Mouse (Mus musculus) MEL (cell line): ENCODE measurements around the gene Ttc6. TPM values are rescaled to one million over a fixed set of nuclear protein-coding genes. Genes with fewer than 3 reads are reported as not detected.

Experiments
- DNase-seq: peaks from one replicate; pipeline ENCODE4 v3.0.0; 2011; ENCODE audit warnings: low read depth, low spot score
- H3K27ac ChIP-seq: 2 replicates; pipeline ENCODE4 v1.5.1; 2012; ENCODE audit warnings: low read depth, mild to moderate bottlenecking, control low read depth, low read length, moderate library complexity; ENCODE audit not compliant: control insufficient read depth
- H3K27me3 ChIP-seq, 2 experiments: fragments of 150-350 bp in 1 of 2; sonication (generic) in 1 of 2; 2 replicates each; pipeline ENCODE4 v1.6.1; 2012; ENCODE audit warnings: low read length in 2 of 2, mild to moderate bottlenecking in 2 of 2, improper control_type of control experiment in 1 of 2, moderate library complexity in 1 of 2; ENCODE audit not compliant: insufficient read depth in 2 of 2, control insufficient read depth in 1 of 2
- H3K36me3 ChIP-seq, 2 experiments: 2 replicates each; pipeline ENCODE4 v1.6.1; 2012 to 2014; ENCODE audit warnings: low read length in 2 of 2, improper control_type of control experiment in 1 of 2, inconsistent platforms in 1 of 2, mild to moderate bottlenecking in 1 of 2; ENCODE audit not compliant: insufficient read depth in 2 of 2, control insufficient read depth in 1 of 2
- H3K4me1 ChIP-seq, 2 experiments: fragments of 150-350 bp in 1 of 2; sonication (generic) in 1 of 2; 2 replicates each; pipeline ENCODE4 v1.6.1; 2012; ENCODE audit warnings: low read length in 2 of 2, improper control_type of control experiment in 1 of 2, mild to moderate bottlenecking in 1 of 2; ENCODE audit not compliant: insufficient read depth in 2 of 2, control insufficient read depth in 1 of 2
- H3K4me3 ChIP-seq, 2 experiments: fragments of 150-350 bp in 1 of 2; sonication (generic) in 1 of 2; 2 replicates each; pipeline ENCODE4 v1.5.1; 2012; ENCODE audit warnings: low read depth in 2 of 2, low read length in 2 of 2, mild to moderate bottlenecking in 2 of 2, moderate library complexity in 2 of 2, control low read depth in 1 of 2, improper control_type of control experiment in 1 of 2; ENCODE audit not compliant: control insufficient read depth in 1 of 2, insufficient read depth in 1 of 2
- H3K79me2 ChIP-seq: 2 replicates; pipeline ENCODE4 v1.6.1; 2012; ENCODE audit warnings: mild to moderate bottlenecking, low read length, moderate library complexity; ENCODE audit not compliant: control insufficient read depth, poor library complexity, insufficient read depth
- H3K9ac ChIP-seq: 2 replicates; pipeline ENCODE4 v1.6.1; 2012; ENCODE audit warnings: low read depth, mild to moderate bottlenecking, control low read depth, low read length, moderate library complexity; ENCODE audit not compliant: control insufficient read depth, poor library complexity, severe bottlenecking
- H3K9me3 ChIP-seq: fragments of 150-350 bp; sonication (generic); replicated peaks from 2 replicates; pipeline ENCODE4 v1.6.1; 2012; ENCODE audit warnings: mild to moderate bottlenecking, low read length, improper control_type of control experiment, moderate library complexity; ENCODE audit not compliant: insufficient read depth
- CTCF ChIP-seq, 3 experiments: IDR thresholded peaks in 2 of 3; conservative IDR thresholded peaks in 1 of 3; 2 replicates each; pipeline ENCODE4 v1.5.1; 2011 to 2012; ENCODE audit warnings: low read length in 3 of 3, low read depth in 2 of 3, mild to moderate bottlenecking in 2 of 3, improper control_type of control experiment in 1 of 3, inconsistent platforms in 1 of 3, mixed read lengths in 1 of 3, moderate library complexity in 1 of 3; ENCODE audit not compliant: control insufficient read depth in 1 of 3, insufficient read depth in 1 of 3, poor library complexity in 1 of 3, severe bottlenecking in 1 of 3
- E2F4 ChIP-seq: IDR thresholded peaks from 2 replicates; pipeline ENCODE4 v1.6.1; 2011; ENCODE audit warnings: low read depth, low read length, improper control_type of control experiment, borderline replicate concordance
- JUND ChIP-seq: IDR thresholded peaks from 2 replicates; pipeline ENCODE4 v1.6.1; 2011; ENCODE audit warnings: low read depth, mild to moderate bottlenecking, improper control_type of control experiment, low read length
- MAFK ChIP-seq: IDR thresholded peaks from 2 replicates; pipeline ENCODE4 v1.6.1; 2011; ENCODE audit warnings: low read depth, mild to moderate bottlenecking, low read length, improper control_type of control experiment, borderline replicate concordance
- MAZ ChIP-seq: IDR thresholded peaks from 2 replicates; pipeline ENCODE4 v1.6.1; 2012; ENCODE audit warnings: low read depth, mild to moderate bottlenecking, inconsistent platforms, low read length, improper control_type of control experiment
- MYC ChIP-seq: IDR thresholded peaks from 2 replicates; pipeline ENCODE4 v1.6.1; 2011; ENCODE audit warnings: low read depth, mild to moderate bottlenecking, low read length, improper control_type of control experiment, moderate library complexity
- RAD21 ChIP-seq: IDR thresholded peaks from 2 replicates; pipeline ENCODE4 v1.6.1; 2011; ENCODE audit warnings: mild to moderate bottlenecking, low read depth, low read length, improper control_type of control experiment
- SMC3 ChIP-seq: IDR thresholded peaks from 2 replicates; pipeline ENCODE4 v1.6.1; 2011; ENCODE audit warnings: low read depth, low read length, improper control_type of control experiment
- TBP ChIP-seq: IDR thresholded peaks from 2 replicates; pipeline ENCODE4 v1.8.0; 2011; ENCODE audit warnings: low read depth, low read length, improper control_type of control experiment
- ZC3H11A ChIP-seq: IDR thresholded peaks from 2 replicates; pipeline ENCODE4 v1.6.1; 2012; ENCODE audit warnings: low read depth, mild to moderate bottlenecking, inconsistent platforms, low read length, improper control_type of control experiment
- polyA plus RNA-seq, 2 experiments: library from polyadenylated mRNA; stranded (reverse) in 1 of 2; unstranded in 1 of 2; fragments of >175 nt in 1 of 2; fragments of >200 nt in 1 of 2; gene quantifications; 2 replicates each; pipeline versions ENCODE4 v1.2.1 to v1.2.4; 2012; ENCODE audit warnings: low replicate concordance in 2 of 2, low read depth in 1 of 2; ENCODE audit not compliant: insufficient read length in 2 of 2, insufficient read depth in 1 of 2, missing spikeins in 1 of 2
- total RNA-seq: library from RNA; depleted of rRNA; stranded (reverse); fragments of 300-350 nt; gene quantifications from 2 replicates; pipeline ENCODE4 v1.2.3, GENCODE M21; 2012; rRNA removed

Gene Ttc6
- total and polyA plus RNA-seq, 3 experiments, result not detected

DNA sequence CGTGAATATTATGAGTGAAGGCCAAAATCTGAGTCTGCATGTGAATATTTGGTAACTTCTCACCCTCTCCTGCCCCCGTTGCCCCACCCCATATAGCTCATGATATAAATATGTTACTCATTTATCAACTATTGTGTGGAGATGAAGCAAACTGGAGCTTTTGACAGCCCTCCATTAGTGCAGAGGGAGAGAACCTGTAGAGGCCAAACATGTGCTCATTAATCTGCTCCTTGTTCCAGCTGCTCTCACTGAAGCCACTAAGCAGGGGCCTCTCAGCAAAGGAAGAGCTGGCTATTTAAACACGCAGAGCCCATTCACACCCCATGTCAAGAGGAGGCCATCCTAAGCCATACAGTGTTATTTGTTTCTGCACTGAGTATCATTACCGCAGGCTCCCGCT is 218.0 kb downstream of the Ttc6 start:
- no peaks in the 10 kb centered on the region; a peak in 1 of 4 replicates for H3K27me3 ChIP-seq
- TF ChIP-seq MAZ, result no peak
- no peak overlapping the region for H3K9ac ChIP-seq
- H3K27ac ChIP-seq, result no peak overlapping the region
- DNase-seq, result no peak
- no peaks in the 10 kb centered on the region for H3K36me3 ChIP-seq
- no peaks in the 10 kb centered on the region for H3K9me3 ChIP-seq
- H3K79me2 ChIP-seq, result no peaks in the 10 kb centered on the region
- no peaks in the 10 kb centered on the region for H3K4me1 ChIP-seq
- no peak overlapping the region for H3K4me3 ChIP-seq

DNA sequence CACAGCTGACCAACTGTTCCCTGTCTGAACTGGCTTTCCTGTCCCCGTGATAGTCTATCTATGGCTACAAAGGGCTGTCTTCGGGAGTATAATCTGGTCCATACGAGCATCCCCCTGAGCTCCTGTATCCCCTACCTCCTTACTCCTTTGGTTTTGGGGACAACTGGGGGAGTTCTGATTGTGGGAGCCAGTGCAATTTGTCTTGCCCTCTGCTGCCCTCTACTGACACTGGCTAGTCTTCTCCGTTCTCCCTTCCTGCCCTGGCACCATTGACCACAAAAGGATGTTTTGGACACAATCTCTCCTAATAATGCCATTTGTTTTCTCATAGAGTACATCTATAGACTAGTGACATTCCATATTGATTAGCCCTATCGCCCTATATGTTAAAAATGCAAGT is 223.6 kb downstream of the Ttc6 start:
- Histone ChIP-seq H3K36me3 (no peaks in the 10 kb centered on the region), H3K27ac (no peak overlapping the region), H3K79me2 (no peaks in the 10 kb centered on the region), H3K9ac (no peak overlapping the region), H3K4me3 (no peak overlapping the region), H3K9me3 (no peaks in the 10 kb centered on the region)
- peak; percentile 39 for DNase-seq
- TF ChIP-seq JUND (no peak), MYC (no peak), SMC3 (peak; percentile 71), MAFK (no peak), RAD21 (peak; percentile 77), CTCF (IDR thresholded peaks at IDR 0.05 in 2 of 3, conservative IDR thresholded peaks at IDR 0.05 in 1 of 3; ENCODE audit: control insufficient read depth in 1 of 3, insufficient read depth in 1 of 3, low read depth in 2 of 3, low read length in 3 of 3, poor library complexity in 1 of 3, severe bottlenecking in 1 of 3) (peak; percentile 68 to 87 (median 77)), ZC3H11A (peak; percentile 41; the same call in 1 of the 2 replicates), TBP (no peak), E2F4 (no peak)
- TF ChIP-seq, all 39 proteins: peak for 4
- Histone ChIP-seq H3K27me3 (no peaks in the 10 kb centered on the region), H3K4me1 (no peaks in the 10 kb centered on the region)

Other genes with a start within 250 kb of the Ttc6 start
- gene Foxa1, start 17.2 kb upstream of the Ttc6 start, total RNA-seq, result not detected in 2 replicates
- not detected for gene Foxa1, start 17.2 kb upstream of the Ttc6 start, polyA plus RNA-seq